Mouse (Mus musculus) inflammation-experienced regulatory T-cells, adult 6 months (primary cell): Measurements from ENCODE around the gene Ifrd2. TPM values are rescaled to one million over a fixed set of nuclear protein-coding genes. Genes with fewer than 3 reads are reported as not detected.

Experiments
- ATAC-seq: one replicate; pipeline ENCODE4 v1.8.0; 2017
- polyA plus RNA-seq, 3 experiments: library from polyadenylated mRNA; unstranded; fragments of 100-300 nt; shearing (Covaris generic); gene quantifications; one replicate each; pipeline ENCODE4 v1.2.1; 2017

Ifrd2 gene
- polyA plus RNA-seq, 3 experiments from 2014 or later: 13.7 to 32.0 (median 31.7) TPM

GRCm38 (mm10) chr9:107576357-107577107 is 10.9 kb upstream of the Ifrd2 start, which contains the start of gene Hyal1:
TSS of gene Hyal1 (plus strand) at chr9:107576927.
- no peak for ATAC-seq

- no peak for ATAC-seq
Measured at GRCm38 (mm10) chr9:107577871-107578270, 9.6 kb upstream of the Ifrd2 start.

- ATAC-seq: no peak
Measured at GRCm38 (mm10) chr9:107578587-107578986, 8.9 kb upstream of the Ifrd2 start, which contains the start of gene Naa80. TSS of gene Naa80 (plus strand) at chr9:107578887.

- no peak for ATAC-seq
Measured at GRCm38 (mm10) chr9:107579023-107579900, 8.2 kb upstream of the Ifrd2 start.

- ATAC-seq: peak; percentile 94
Measured at GRCm38 (mm10) chr9:107580501-107581317, 6.7 kb upstream of the Ifrd2 start, which contains the start of gene Hyal3. TSS of gene Hyal3 (plus strand) at chr9:107580818.

GRCm38 (mm10) chr9:107581584-107581983 is 5.9 kb upstream of the Ifrd2 start:
- no peak for ATAC-seq

- ATAC-seq: no peak
Measured at GRCm38 (mm10) chr9:107582509-107583062, 4.9 kb upstream of the Ifrd2 start.

- ATAC-seq: no peak
Measured at GRCm38 (mm10) chr9:107583174-107583573, 4.3 kb upstream of the Ifrd2 start.

GRCm38 (mm10) chr9:107586504-107586903 is 938 bp upstream of the Ifrd2 start:
- no peak for ATAC-seq

GRCm38 (mm10) chr9:107587833-107588639 is 594 bp downstream of the Ifrd2 start:
- peak; percentile 4 for ATAC-seq

- ATAC-seq: no peak
Measured at GRCm38 (mm10) chr9:107590058-107590772, 2.8 kb downstream of the Ifrd2 start.

GRCm38 (mm10) chr9:107590773-107591060 is 3.3 kb downstream of the Ifrd2 start:
- no peak for ATAC-seq

GRCm38 (mm10) chr9:107593101-107593976 is 5.9 kb downstream of the Ifrd2 start:
- no peak for ATAC-seq

GRCm38 (mm10) chr9:107594281-107595062 is 7.0 kb downstream of the Ifrd2 start:
- ATAC-seq: no peak

GRCm38 (mm10) chr9:107596619-107597569 is 9.5 kb downstream of the Ifrd2 start:
- ATAC-seq: no peak

GRCm38 (mm10) chr9:107598385-107598784 is 10.9 kb downstream of the Ifrd2 start:
- ATAC-seq: no peak

GRCm38 (mm10) chr9:107599433-107599832 is 12.0 kb downstream of the Ifrd2 start:
- no peak for ATAC-seq

- ATAC-seq: no peak
Measured at GRCm38 (mm10) chr9:107599842-107600241, 12.4 kb downstream of the Ifrd2 start.
